Mouse (Mus musculus) midbrain, postnatal 0 days (tissue): ENCODE measurements around the gene Hnrnpl. TPM values are rescaled to one million over a fixed set of nuclear protein-coding genes. Genes with fewer than 3 reads are reported as not detected.
A peak's percentile ranks its signal among the peaks of the same experiment; 100 is the strongest.

ENCODE experiments used
- ATAC-seq: fragments of 200-750 bp; cut with Nextera tagmentation; 2 replicates; pipeline ENCODE4 v1.8.0; 2017; ENCODE audit warnings: moderate number of reproducible peaks, mild to moderate bottlenecking, moderate TSS enrichment, moderate library complexity; ENCODE audit not compliant: low FRiP score
- DNase-seq: peaks from one replicate; pipeline ENCODE4 v3.0.0-alpha.2; 2015; ENCODE audit warnings: low spot score
- H3K27ac ChIP-seq: fragments of 300-500 bp; sonication (generic); 2 replicates; pipeline ENCODE4 v1.5.1; 2014; ENCODE audit warnings: low read depth, mild to moderate bottlenecking, low read length, mixed read lengths
- H3K27me3 ChIP-seq: fragments of 300-500 bp; sonication (generic); 2 replicates; pipeline ENCODE4 v1.6.1; 2014; ENCODE audit warnings: low read length, control low read depth, mixed read lengths; ENCODE audit not compliant: insufficient read depth
- H3K36me3 ChIP-seq: fragments of 300-500 bp; sonication (generic); 2 replicates; pipeline ENCODE4 v1.6.1; 2014; ENCODE audit warnings: low read length, control low read depth, mixed read lengths; ENCODE audit not compliant: insufficient read depth
- H3K4me1 ChIP-seq: fragments of 300-500 bp; sonication (generic); 2 replicates; pipeline ENCODE4 v1.6.1; 2014; ENCODE audit warnings: mild to moderate bottlenecking, control low read depth, antibody characterized with exemption, low read length, mixed read lengths; ENCODE audit not compliant: insufficient read depth
- H3K4me2 ChIP-seq: fragments of 300-500 bp; sonication (generic); 2 replicates; pipeline ENCODE4 v1.6.1; 2014; ENCODE audit warnings: low read depth, mild to moderate bottlenecking, low read length, mixed read lengths; ENCODE audit not compliant: poor library complexity, severe bottlenecking
- H3K4me3 ChIP-seq: fragments of 300-500 bp; sonication (generic); 2 replicates; pipeline ENCODE4 v1.5.1; 2014; ENCODE audit warnings: low read depth, mild to moderate bottlenecking, low read length, moderate library complexity
- H3K9ac ChIP-seq: fragments of 300-500 bp; sonication (generic); replicated peaks from 2 replicates; pipeline ENCODE4 v1.6.1; 2014; ENCODE audit warnings: mild to moderate bottlenecking, low read length, moderate library complexity, mixed read lengths; ENCODE audit not compliant: poor library complexity, severe bottlenecking
- H3K9me3 ChIP-seq: fragments of 300-500 bp; sonication (generic); 2 replicates; pipeline ENCODE4 v1.6.1; 2016; ENCODE audit warnings: low read length, control low read depth
- CTCF ChIP-seq: IDR thresholded peaks from 2 replicates; pipeline ENCODE4 v1.5.1; 2016; ENCODE audit warnings: antibody characterized with exemption, mild to moderate bottlenecking
- WGBS: fragments of 180-500 bp; shearing (Covaris S2); extraction: QIAGEN DNeasy Blood & Tissue Kit; methylation state at CpG from one replicate; pipeline ENCODE4 v1.1.7; 2014; 5-methylcytosine and 5-hydroxymethylcytosine counted together
- polyA plus RNA-seq: library from polyadenylated mRNA; unstranded; fragments of >200 nt; fragmentation: Nextera tagmentation; extraction: Ambion mirVana; gene quantifications from 2 replicates; pipeline ENCODE4 v1.2.1, GENCODE M21; 2015
- total RNA-seq: library from RNA; depleted of rRNA; stranded (reverse); fragments of >200 nt; gene quantifications from 2 replicates; pipeline ENCODE4 v1.2.3, GENCODE M21; 2014; rRNA removed

Hnrnpl gene
- total RNA-seq (253 and 265 TPM in 2 replicates), polyA plus RNA-seq (146 and 175 TPM in 2 replicates)

GRCm38 (mm10) chr7:28808221-28808941 is at the start of gene Hnrnpl:
Hnrnpl (plus strand) TSS chr7:28808541.
- Histone ChIP-seq H3K27ac (peak within 1 kb of the TSS; percentile 99), H3K27me3 (no peaks in the 10 kb centered on the region), H3K36me3 (peaks cover 4% of the 10 kb centered on the region), H3K4me2 (peak within 1 kb of the TSS; percentile 91), H3K4me1 (peaks cover 15% of the 10 kb centered on the region; the same call in 1 of the 2 replicates), H3K4me3 (peak within 1 kb of the TSS; percentile 78), H3K9ac (peak within 1 kb of the TSS; percentile 80), H3K9me3 (no peaks in the 10 kb centered on the region)
- WGBS: 4% methylated on average over 32 of the region's 35 CpGs
- DNase-seq (peak; percentile 67), ATAC-seq (peak; percentile 1; the same call in 1 of the 2 replicates)
- TF ChIP-seq CTCF: no peak

- no peaks in the 10 kb centered on the region for H3K9me3 ChIP-seq
- 0 out of 2 replicates have a peak, but pooled peaks cover 11% of the 10 kb centered on the region for H3K27me3 ChIP-seq
- ATAC-seq (no peak), DNase-seq (no peak)
- no peak overlapping the region for H3K4me3 ChIP-seq
- TF ChIP-seq CTCF: no peak
- H3K4me1 ChIP-seq: peaks cover 3% of the 10 kb centered on the region; the same call in 1 of the 2 replicates
- H3K9ac ChIP-seq: no peak overlapping the region
- peaks cover 35% of the 10 kb centered on the region for H3K36me3 ChIP-seq
- 84% methylated on average over 13 of the region's 13 CpGs for WGBS
- no peak overlapping the region for H3K4me2 ChIP-seq
- H3K27ac ChIP-seq: no peak overlapping the region
Observed at GRCm38 (mm10) chr7:28758623-28759022, 49.7 kb upstream of the Hnrnpl start.

GRCm38 (mm10) chr7:28761907-28762306 is 46.4 kb upstream of the Hnrnpl start:
- ATAC-seq: no peak
- Histone ChIP-seq H3K9me3 (no peaks in the 10 kb centered on the region), H3K27me3 (no peaks in the 10 kb centered on the region), H3K36me3 (peaks cover 35% of the 10 kb centered on the region), H3K27ac (no peak overlapping the region), H3K4me2 (no peak overlapping the region), H3K4me1 (peaks cover 10% of the 10 kb centered on the region; the same call in 1 of the 2 replicates), H3K4me3 (no peak overlapping the region), H3K9ac (no peak overlapping the region)
- no peak for TF ChIP-seq CTCF
- no peak for DNase-seq
- 93% methylated on average over 9 of the region's 9 CpGs for WGBS

DNA sequence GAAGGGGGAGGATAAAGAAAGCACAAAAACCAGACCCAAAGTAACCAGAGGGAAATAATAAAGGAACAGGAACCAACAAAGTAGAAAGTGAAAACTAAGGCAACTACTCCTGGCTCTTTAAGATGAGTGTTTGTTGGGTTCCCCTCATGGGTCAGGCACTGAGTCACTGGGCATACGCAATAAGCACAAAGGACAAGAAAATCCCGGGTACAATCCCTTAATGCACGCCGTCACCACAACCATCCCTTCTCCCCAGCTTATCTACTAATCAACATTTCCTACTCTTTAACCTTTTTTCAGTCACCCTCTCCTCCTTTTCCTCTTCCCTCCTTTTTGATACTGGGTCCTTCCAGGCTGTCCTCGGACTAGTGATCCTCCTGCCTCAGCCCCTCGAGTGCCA is 43.1 kb upstream of the Hnrnpl start:
- no peak for ATAC-seq

GRCm38 (mm10) chr7:28766173-28766879 is 42.0 kb upstream of the Hnrnpl start, which contains the start of gene Sirt2:
Sirt2 (plus strand) TSS chr7:28766735.
- Histone ChIP-seq H3K9ac (peak within 1 kb of the TSS; percentile 64), H3K4me3 (peak within 1 kb of the TSS; percentile 72), H3K4me2 (peak within 1 kb of the TSS; percentile 68), H3K4me1 (peaks cover 17% of the 10 kb centered on the region; the same call in 1 of the 2 replicates), H3K36me3 (peaks cover 8% of the 10 kb centered on the region), H3K27me3 (no peaks in the 10 kb centered on the region), H3K27ac (no peak within 1 kb of the TSS), H3K9me3 (no peaks in the 10 kb centered on the region)
- WGBS: under 1% methylated on average over 45 of the region's 45 CpGs
- peak; percentile 98 for ATAC-seq
- peak; percentile 99 for DNase-seq
- TF ChIP-seq CTCF: peak; percentile 42; the same call in 1 of the 2 replicates

More for the DNA sequence above, 43.1 kb upstream of the Hnrnpl start:
- no peak for DNase-seq
- peak overlapping the region; percentile 68 for H3K4me2 ChIP-seq
- H3K4me1 ChIP-seq: peaks cover 17% of the 10 kb centered on the region; the same call in 1 of the 2 replicates
- TF ChIP-seq CTCF: no peak
- H3K36me3 ChIP-seq: peaks cover 16% of the 10 kb centered on the region
- no peak overlapping the region for H3K27ac ChIP-seq
- H3K4me3 ChIP-seq: peak overlapping the region; percentile 72
- H3K27me3 ChIP-seq: no peaks in the 10 kb centered on the region
- H3K9me3 ChIP-seq: no peaks in the 10 kb centered on the region
- H3K9ac ChIP-seq: no peak overlapping the region
- 83% methylated on average over 6 of the region's 6 CpGs for WGBS
